Mouse (Mus musculus) ES-Bruce4 (cell line): ENCODE results near the gene Gm15557.

Source experiments
- CTCF ChIP-seq: IDR thresholded peaks from one replicate; pipeline ENCODE4 v1.8.1; 2011; ENCODE audit warnings: low read depth, low read length
- EP300 ChIP-seq: IDR thresholded peaks from 2 replicates; pipeline ENCODE4 v1.6.1; 2011; ENCODE audit warnings: low read depth, low read length; ENCODE audit not compliant: insufficient read depth
- POLR2A ChIP-seq: IDR thresholded peaks from one replicate; pipeline ENCODE4 v1.8.1; 2011; ENCODE audit warnings: low read length; ENCODE audit not compliant: insufficient read depth

- TF ChIP-seq CTCF (no peak), POLR2A (no peak), EP300 (no peak)
Observed at GRCm38 (mm10) chr2:155952006-155952405, 11.5 kb downstream of the Gm15557 start.
